ENCODE assay signal across 8 mouse cellular contexts in the genomic region with DNA sequence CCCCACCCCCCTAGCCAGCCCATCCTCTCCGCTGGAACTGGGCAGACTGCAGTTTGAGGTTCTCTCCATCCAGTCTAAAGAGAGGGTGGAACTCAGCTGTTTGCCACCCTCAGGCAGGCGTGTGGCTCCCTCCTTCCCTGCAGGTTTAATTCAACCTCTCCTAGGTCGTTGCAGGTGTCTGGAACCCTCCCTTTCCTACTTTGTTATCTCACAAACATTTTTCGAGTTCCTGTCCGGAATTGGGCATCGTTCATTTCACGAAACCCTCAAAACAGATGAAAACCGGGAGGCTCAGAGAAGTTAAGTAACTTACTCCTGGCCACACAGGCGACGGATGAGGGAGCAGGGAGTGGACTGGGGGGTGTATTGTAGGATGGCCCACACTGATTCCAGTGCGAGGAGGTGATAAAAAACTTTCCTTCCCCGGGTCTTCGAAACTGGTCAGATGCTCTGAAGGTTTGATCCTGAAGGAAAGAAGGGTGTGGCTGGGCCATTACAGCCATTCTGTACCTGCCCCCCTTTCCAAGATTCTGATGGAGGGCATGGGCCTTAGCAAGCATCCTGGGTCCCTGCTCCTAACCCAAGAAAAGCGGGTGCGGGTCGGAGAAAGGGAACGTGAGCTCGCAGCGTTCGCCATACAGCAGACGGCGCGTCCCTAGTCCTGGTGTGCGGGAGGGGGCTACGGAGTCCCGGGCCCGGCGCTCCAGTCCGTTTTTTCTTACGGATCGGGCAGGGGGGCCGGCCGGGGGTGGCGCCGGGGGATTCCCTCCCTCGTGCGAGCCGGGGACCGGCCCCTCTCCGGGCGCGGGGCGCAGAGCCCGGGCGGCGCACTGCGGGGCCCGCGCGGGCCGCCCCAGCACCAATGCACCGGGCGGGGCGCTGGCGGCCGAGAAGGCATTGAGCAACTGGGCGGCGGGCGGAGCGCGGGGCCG. TPM values are rescaled to one million over a fixed set of nuclear protein-coding genes. Genes with fewer than 3 reads are reported as not detected.
DNase-seq lines count a peak whose midpoint lies in the region; ATAC-seq and TF ChIP-seq lines count a peak whose summit lies in the region.

A gene (plus strand): TSS at position 760 of the 932 bp plus-strand sequence.

- H3K79me2 ChIP-seq in heart, adult 2 months (replicated peaks; ENCODE audit: control insufficient read depth, insufficient read depth, low read length) = no peaks in the 10 kb centered on the region

- TF ChIP-seq CTCF in heart, adult 2 months (IDR thresholded peaks at IDR 0.05) = no peak

- ATAC-seq in limb, embryonic 13.5 days (ENCODE audit: low FRiP score, low read depth) = peak; percentile 30; the same call in 1 of the 2 replicates

- WGBS in heart, adult 2 months = 2% methylated on average over 51 of the region's 62 CpGs
- WGBS in limb, embryonic 13.5 days = 1% methylated on average over 52 of the region's 62 CpGs

- peak; percentile 41 to 57 for DNase-seq in heart, adult 2 months
- no peak for DNase-seq in heart, adult 8-10 months (ENCODE audit: low spot score)
- peak; percentile 50 for DNase-seq in ZHBTc4 (ENCODE audit: low read depth, low spot score)
- DNase-seq in heart, adult 9 months (ENCODE audit: low spot score in 2 of 2) = peak; percentile 12 to 21
- peak; percentile 46 for DNase-seq in neural tube, embryonic 10.5 days (ENCODE audit: extremely low spot score, low spot score)
- DNase-seq in cerebellum, adult 11-12 months = no peak
- no peak for DNase-seq in thymus, postnatal 36 days

- H3K27me3 ChIP-seq in heart, adult 2 months (ENCODE audit: control insufficient read depth, insufficient read depth, low read length) = peaks cover 21% of the 10 kb centered on the region
- H3K27me3 ChIP-seq in limb, embryonic 13.5 days = peaks cover 100% of the 10 kb centered on the region

- intact Hi-C loops in heart, adult 2 months (cut with DNase I) = no loop called here

- H3K9me3 ChIP-seq in limb, embryonic 13.5 days = no peaks in the 10 kb centered on the region

- H3K9ac ChIP-seq in heart, adult 2 months (ENCODE audit: low read depth, low read length) = peak within 1 kb of the TSS; percentile 41
- peak within 1 kb of the TSS; percentile 61 for H3K9ac ChIP-seq in limb, embryonic 13.5 days

- TF ChIP-seq EP300 in heart, adult 2 months (IDR thresholded peaks at IDR 0.05; ENCODE audit: insufficient read depth, low read depth, low read length) = no peak

- peak within 1 kb of the TSS; percentile 71 for H3K4me2 ChIP-seq in limb, embryonic 13.5 days (replicated peaks)

- TF ChIP-seq POLR2A in heart, adult 2 months (IDR thresholded peaks at IDR 0.05; ENCODE audit: insufficient read depth, low read depth, low read length) = no peak

- peak within 1 kb of the TSS; percentile 22; the same call in 1 of the 2 replicates for H3K4me3 ChIP-seq in heart, adult 2 months
- peak within 1 kb of the TSS; percentile 48 for H3K4me3 ChIP-seq in limb, embryonic 13.5 days

- H3K4me1 ChIP-seq in heart, adult 2 months (ENCODE audit: control insufficient read depth, insufficient read depth, low read length) = no peaks in the 10 kb centered on the region
- peaks cover 51% of the 10 kb centered on the region for H3K4me1 ChIP-seq in limb, embryonic 13.5 days

- H3K27ac ChIP-seq in heart, adult 2 months = no peak within 1 kb of the TSS
- H3K27ac ChIP-seq in limb, embryonic 13.5 days = no peak within 1 kb of the TSS

- H3K36me3 ChIP-seq in heart, adult 2 months (ENCODE audit: control insufficient read depth, insufficient read depth, low read length) = no peaks in the 10 kb centered on the region
- no peaks in the 10 kb centered on the region for H3K36me3 ChIP-seq in limb, embryonic 13.5 days

RNA-seq across cellular contexts. Expression of the gene that starts here (rescaled TPM):
- total RNA-seq in heart, adult 2 months (2021) = 1 to 10 TPM; 2.7 to 4.4 TPM
- polyA plus RNA-seq in heart, adult 2 months (2012; rRNA removed) = 3.9 and 4.0 TPM in 2 replicates
- 1 to 10 TPM; 3.1 to 6.6 (median 4.7) TPM for total RNA-seq in heart, adult 8-10 months (2022)
- polyA plus RNA-seq in limb, embryonic 13.5 days (2015; fragmentation: Nextera tagmentation; extraction: Ambion mirVana) = 2.5 and 3.1 TPM in 2 replicates

Comparison
In these comparisons a context has a peak if more than half of its experiments do, and no peak if none do; other contexts are left out.
1. DNase-seq: peak in heart, adult 2 months (2 of 2), ZHBTc4 (single experiment), heart, adult 9 months (2 of 2) and neural tube, embryonic 10.5 days (single experiment); none in heart, adult 8-10 months (single experiment), cerebellum, adult 11-12 months (single experiment) and thymus, postnatal 36 days (0 of 2).